Mouse (Mus musculus): ENCODE data around the gene Fam222b. TPM values are rescaled to one million over a fixed set of nuclear protein-coding genes. Genes with fewer than 3 reads are reported as not detected.

The Fam222b gene
- total RNA-seq, 2 experiments from 2014 or later: 27.5 to 32.1 TPM

GRCm38 (mm10) chr11:78143520-78143919, 49.1 kb downstream of the Fam222b start:
- intact Hi-C loops (cut with DNase I): no loop called here
- no peak overlapping the region for H3K27ac ChIP-seq
- DNase-seq (ENCODE audit: extremely low spot score in 1 of 2, low spot score in 2 of 2): no peak

DNA sequence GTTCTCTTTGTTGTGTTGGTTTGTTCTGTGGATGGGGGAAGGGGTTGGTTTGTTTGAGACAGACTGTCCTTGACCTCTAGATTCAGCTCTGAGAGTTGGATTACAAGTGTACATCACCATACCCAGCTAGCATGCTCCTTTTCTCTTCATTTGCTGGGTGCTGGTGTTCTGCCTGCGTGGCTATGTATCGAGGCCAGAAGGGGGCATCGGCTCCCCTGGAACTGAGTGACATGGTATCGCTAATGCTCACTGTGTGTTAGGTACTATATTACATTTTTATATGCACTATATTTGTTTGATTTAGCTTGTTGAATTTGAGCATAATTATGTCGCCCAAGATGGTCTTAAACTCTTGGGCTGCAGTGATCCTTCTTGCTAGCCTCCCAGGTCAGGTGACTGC, 51.7 kb downstream of the Fam222b start:
- intact Hi-C loops (cut with DNase I): no loop called here
- peak; percentile 13 for TF ChIP-seq CTCF (IDR thresholded peaks at IDR 0.05)
- DNase-seq (ENCODE audit: extremely low spot score in 1 of 2, low spot score in 2 of 2): no peak
- H3K4me3 ChIP-seq: no peak overlapping the region
- H3K27ac ChIP-seq: no peak overlapping the region

More at GRCm38 (mm10) chr11:78143520-78143919, 49.1 kb downstream of the Fam222b start:
- TF ChIP-seq CTCF (IDR thresholded peaks at IDR 0.05): no peak
- H3K4me3 ChIP-seq: no peak overlapping the region

DNA sequence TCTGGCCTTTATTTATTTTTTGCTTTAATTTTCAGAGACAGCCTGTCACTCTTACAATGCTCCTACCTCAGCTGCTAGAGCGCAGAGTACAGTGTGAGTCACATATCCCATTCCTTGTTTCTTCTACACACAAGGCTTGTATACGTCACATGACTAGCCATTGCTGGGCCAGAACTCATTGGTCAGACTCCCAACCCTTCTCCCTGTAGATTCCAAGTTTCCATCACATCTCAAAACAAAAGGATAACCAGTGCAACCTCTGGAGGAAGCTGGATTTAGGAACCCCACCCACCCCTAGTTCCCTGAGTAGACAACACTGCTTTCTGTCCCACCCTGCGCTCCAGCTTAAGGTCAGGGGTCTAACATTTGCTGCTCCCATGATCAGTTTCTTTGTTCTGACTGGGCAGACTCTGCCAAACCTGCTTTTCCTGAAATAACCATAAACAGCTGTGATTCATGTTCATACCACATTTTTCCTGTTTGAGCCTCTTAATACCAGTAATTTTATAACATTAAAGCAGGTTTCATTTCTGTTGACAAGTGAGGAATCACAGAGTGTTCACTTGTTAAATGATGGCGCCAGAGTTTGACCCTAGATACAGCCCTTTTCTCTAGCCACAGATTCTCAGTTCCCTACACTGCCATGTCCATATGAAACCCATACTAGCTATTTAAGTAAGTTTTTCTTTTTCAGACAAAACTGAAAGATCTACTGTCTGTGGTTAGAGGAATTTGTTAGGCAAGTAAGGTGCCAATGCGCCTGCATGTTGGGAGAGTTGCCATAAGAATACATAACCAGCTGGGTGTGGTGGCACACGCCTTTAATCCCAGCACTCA, 52.5 kb downstream of the Fam222b start:
- H3K27ac ChIP-seq: no peak overlapping the region
- TF ChIP-seq CTCF (IDR thresholded peaks at IDR 0.05): no peak

DNA sequence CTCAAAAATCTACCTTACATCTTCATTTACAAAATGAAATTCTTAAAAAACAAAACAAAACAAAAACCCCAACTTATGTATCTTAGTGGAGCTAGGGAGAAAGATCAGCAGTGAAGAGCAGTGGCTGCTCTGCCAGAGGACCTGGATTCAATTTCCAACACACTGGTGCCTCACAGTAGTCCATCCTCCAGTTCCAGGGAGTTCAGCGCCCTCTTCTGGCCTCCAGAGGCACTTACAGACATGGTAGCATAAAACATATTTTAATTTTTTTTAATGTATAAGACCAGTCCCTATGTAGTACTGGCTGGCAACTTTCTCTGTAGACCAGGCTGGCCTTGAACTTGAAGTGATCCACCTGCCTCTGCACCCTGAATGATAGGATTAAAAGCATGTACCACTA, 56.7 kb downstream of the Fam222b start:
- Histone ChIP-seq H3K27ac (no peak overlapping the region), H3K4me3 (no peak overlapping the region)
- no peak for DNase-seq (ENCODE audit: extremely low spot score in 1 of 2, low spot score in 2 of 2)
- intact Hi-C loops (cut with DNase I): loop anchor here (5.0 kb wide), 1 partner anchor 69 kb away; the partner anchor contains the start of gene Eral1
- TF ChIP-seq CTCF (IDR thresholded peaks at IDR 0.05): peak; percentile 49

More for the DNA sequence above, 52.5 kb downstream of the Fam222b start:
- intact Hi-C loops (cut with DNase I): no loop called here
- DNase-seq (ENCODE audit: extremely low spot score in 1 of 2, low spot score in 2 of 2): no peak
- H3K4me3 ChIP-seq: no peak overlapping the region

DNA sequence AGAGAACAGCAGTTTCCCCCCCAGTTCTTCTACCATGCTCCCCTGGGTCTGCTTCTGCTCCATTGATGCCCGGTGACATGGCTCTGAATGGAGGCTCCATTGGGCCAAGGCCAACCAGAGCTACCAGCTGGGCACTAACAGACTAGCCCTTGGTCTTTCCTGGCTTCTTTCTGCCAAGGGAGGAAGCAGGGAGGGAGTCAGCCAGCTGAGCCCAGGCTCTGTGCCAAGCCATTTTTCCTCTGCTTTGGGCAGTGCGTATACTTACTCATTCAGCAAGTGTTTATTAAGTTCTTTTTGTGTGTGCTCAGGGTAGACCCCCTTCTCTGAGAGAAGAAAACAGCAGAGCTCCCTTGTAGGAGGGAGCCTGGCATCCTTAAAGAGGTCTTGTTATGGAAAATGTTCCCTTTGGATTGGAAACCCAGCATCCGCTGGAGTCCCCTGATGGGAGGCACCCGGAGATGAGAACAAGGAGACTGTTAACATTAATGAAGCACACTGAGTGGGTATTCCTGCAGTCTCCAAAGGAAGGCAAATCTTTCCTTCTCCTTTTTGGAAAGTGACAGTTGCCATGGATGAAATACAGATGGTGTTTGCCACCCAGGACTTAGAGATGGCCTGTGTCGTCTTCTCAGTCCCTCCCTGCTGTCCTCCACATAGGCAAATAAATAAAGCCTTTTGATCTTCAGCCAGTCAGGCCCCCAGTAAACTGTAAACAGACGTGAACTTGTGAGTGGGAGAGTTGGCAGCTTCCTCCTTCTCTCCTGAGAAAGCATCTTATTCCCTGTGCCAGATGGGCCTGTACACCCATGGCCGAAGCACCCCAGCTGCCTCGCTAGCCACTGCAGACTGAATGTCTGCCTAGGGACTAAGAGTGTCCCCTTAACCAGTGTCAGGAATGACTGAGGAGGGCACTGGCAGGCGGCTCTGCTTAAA, 58.1 kb downstream of the Fam222b start:
- intact Hi-C loops (cut with DNase I): loop anchor here (5.0 kb wide), 1 partner anchor 70 kb away; the partner anchor contains the start of gene Eral1
- peak overlapping the region; percentile 29 for H3K27ac ChIP-seq
- H3K4me3 ChIP-seq: no peak overlapping the region
- DNase-seq (ENCODE audit: extremely low spot score in 1 of 2, low spot score in 2 of 2): peak; percentile 65 to 73
- no peak for TF ChIP-seq CTCF (IDR thresholded peaks at IDR 0.05)

GRCm38 (mm10) chr11:78153778-78154177, 59.3 kb downstream of the Fam222b start:
- Histone ChIP-seq H3K4me3 (no peak overlapping the region), H3K27ac (peak overlapping the region; percentile 29)
- no peak for DNase-seq (ENCODE audit: extremely low spot score in 1 of 2, low spot score in 2 of 2)
- intact Hi-C loops (cut with DNase I): loop anchor here (5.0 kb wide), 1 partner anchor 71 kb away; the partner anchor contains the start of gene Eral1
- TF ChIP-seq CTCF (IDR thresholded peaks at IDR 0.05): no peak

DNA sequence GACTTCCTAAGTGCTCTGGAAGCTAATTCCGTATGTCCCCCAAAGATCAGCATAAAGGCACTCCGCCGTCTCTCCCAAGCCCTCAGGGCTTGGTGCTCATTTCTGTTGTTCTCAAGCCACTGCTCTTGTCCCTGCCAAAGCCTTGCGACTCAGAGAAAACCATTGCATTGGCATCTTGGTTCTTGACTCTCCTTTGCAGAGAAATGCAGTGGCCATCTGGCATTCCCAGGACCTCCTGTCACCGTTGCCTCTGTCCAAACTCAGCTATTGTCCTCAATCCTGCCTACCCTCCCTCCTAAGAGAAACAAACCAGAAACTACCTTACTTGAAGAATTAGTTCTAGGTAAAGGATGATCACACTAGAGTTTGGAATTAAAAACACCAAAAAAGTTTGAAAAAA, 61.2 kb downstream of the Fam222b start:
- H3K27ac ChIP-seq: no peak overlapping the region
- TF ChIP-seq CTCF (IDR thresholded peaks at IDR 0.05): no peak
- intact Hi-C loops (cut with DNase I): no loop called here
- DNase-seq (ENCODE audit: extremely low spot score in 1 of 2, low spot score in 2 of 2): no peak
- H3K4me3 ChIP-seq: no peak overlapping the region

- TF ChIP-seq CTCF (IDR thresholded peaks at IDR 0.05): no peak
- Histone ChIP-seq H3K4me3 (no peak overlapping the region), H3K27ac (no peak overlapping the region)
- no peak for DNase-seq (ENCODE audit: extremely low spot score in 1 of 2, low spot score in 2 of 2)
- intact Hi-C loops (cut with DNase I): no loop called here
Measured at GRCm38 (mm10) chr11:78156156-78156699, 61.8 kb downstream of the Fam222b start.

DNA sequence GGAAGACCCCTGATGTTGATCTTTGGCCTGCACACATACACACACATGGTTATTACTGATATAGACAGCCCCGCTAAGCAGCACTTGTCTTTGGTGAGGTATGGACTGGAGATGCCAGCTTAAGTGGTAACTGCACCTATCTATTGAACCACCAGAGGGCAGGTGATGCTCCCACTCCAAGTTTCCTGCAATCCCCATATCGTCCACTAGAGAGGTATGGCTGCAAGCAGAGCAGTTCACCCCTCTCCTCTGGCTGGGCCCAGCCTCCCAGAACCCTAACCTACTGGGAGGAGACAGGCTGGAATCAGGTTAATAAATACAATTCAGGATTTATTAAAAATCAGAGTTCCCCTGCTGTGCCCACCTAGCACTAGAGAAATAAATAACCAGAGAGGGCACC, 64.6 kb downstream of the Fam222b start:
- peak; percentile 65 to 79 for DNase-seq (ENCODE audit: extremely low spot score in 1 of 2, low spot score in 2 of 2)
- TF ChIP-seq CTCF (IDR thresholded peaks at IDR 0.05): peak; percentile 99
- Histone ChIP-seq H3K27ac (no peak overlapping the region), H3K4me3 (no peak overlapping the region)
- intact Hi-C loops (cut with DNase I): loop anchor here (2.0 kb wide), 1 partner anchor 18 kb away; the partner anchor contains the start of genes Nek8 and Tlcd1

GRCm38 (mm10) chr11:78159557-78159956, 65.1 kb downstream of the Fam222b start:
- no peak overlapping the region for H3K27ac ChIP-seq
- no peak for DNase-seq (ENCODE audit: extremely low spot score in 1 of 2, low spot score in 2 of 2)
- intact Hi-C loops (cut with DNase I): loop anchor here (2.0 kb wide), 1 partner anchor 17 kb away; the partner anchor contains the start of genes Nek8 and Tlcd1

GRCm38 (mm10) chr11:78160171-78160570, 65.7 kb downstream of the Fam222b start:
- no peak for TF ChIP-seq CTCF (IDR thresholded peaks at IDR 0.05)
- H3K4me3 ChIP-seq: no peak overlapping the region
- H3K27ac ChIP-seq: no peak overlapping the region
- intact Hi-C loops (cut with DNase I): loop anchor here (5.0 kb wide), 1 partner anchor 63 kb away; no protein-coding TSS in a partner anchor
- no peak for DNase-seq (ENCODE audit: extremely low spot score in 1 of 2, low spot score in 2 of 2)

More at GRCm38 (mm10) chr11:78159557-78159956, 65.1 kb downstream of the Fam222b start:
- no peak overlapping the region for H3K4me3 ChIP-seq
- TF ChIP-seq CTCF (IDR thresholded peaks at IDR 0.05): no peak
